Mouse (Mus musculus): ENCODE results near the gene Stil. TPM values are rescaled to one million over a fixed set of nuclear protein-coding genes. Genes with fewer than 3 reads are reported as not detected.

The Stil gene
- total and polyA plus RNA-seq, 3 experiments, result 8.1 to 11.8 (median 9.0) TPM

GRCm38 (mm10) chr4:115078892-115079820, 79.2 kb downstream of the Stil start:
- Histone ChIP-seq H3K36me3 (replicated peaks in 1 of 2; ENCODE audit: control insufficient read depth in 1 of 2, insufficient read depth in 1 of 2, low read length in 1 of 2) (no peaks in the 10 kb centered on the region), H3K27me3 (replicated peaks) (peaks cover 58% of the 10 kb centered on the region), H3K4me1 (ENCODE audit: control insufficient read depth in 1 of 2, insufficient read depth in 2 of 2) (peaks cover 0 to 6% of the 10 kb centered on the region in 2 experiments; a peak in 3 of 4 replicates), H3K9me3 (replicated peaks; ENCODE audit: low read length) (no peaks in the 10 kb centered on the region), H3K4me2 (ENCODE audit: insufficient read depth, low read depth, poor library complexity, severe bottlenecking) (no peak overlapping the region), H3K9ac (ENCODE audit: insufficient read depth, low read depth) (no peak overlapping the region), H3K4me3 (replicated peaks in 1 of 3; ENCODE audit: low read depth in 2 of 3, low read length in 2 of 3, poor library complexity in 1 of 3) (no peak overlapping the region), H3K79me2 (replicated peaks; ENCODE audit: control insufficient read depth, extremely low read depth, insufficient read depth, poor library complexity, severe bottlenecking) (no peaks in the 10 kb centered on the region), H3K27ac (ENCODE audit: insufficient read depth, low read depth) (no peak overlapping the region)
- TF ChIP-seq ETS1 (conservative IDR thresholded peaks at IDR 0.05; ENCODE audit: low read depth, low read length), result no peak
- TF ChIP-seq MYC (IDR thresholded peaks at IDR 0.05; ENCODE audit: low read depth, low read length), result no peak
- TF ChIP-seq RAD21 (IDR thresholded peaks at IDR 0.05; ENCODE audit: low read depth, low read length), result no peak
- TF ChIP-seq TBP (conservative IDR thresholded peaks at IDR 0.05; ENCODE audit: low read depth, low read length), result no peak
- TF ChIP-seq SIN3A (IDR thresholded peaks at IDR 0.05; ENCODE audit: low read length), result no peak
- no peak for TF ChIP-seq EP300 (IDR thresholded peaks at IDR 0.05; ENCODE audit: low read length)
- TF ChIP-seq KAT2A (IDR thresholded peaks at IDR 0.05; ENCODE audit: insufficient replicate concordance, low read length), result no peak
- no peak for TF ChIP-seq ZKSCAN1 (IDR thresholded peaks at IDR 0.05; ENCODE audit: borderline replicate concordance, low read depth, low read length)
- TF ChIP-seq CHD1 (IDR thresholded peaks at IDR 0.05; ENCODE audit: low read depth, low read length), result no peak
- no peak for TF ChIP-seq MEF2A (IDR thresholded peaks at IDR 0.05; ENCODE audit: borderline replicate concordance, low read depth, low read length)
- TF ChIP-seq ZNF384 (IDR thresholded peaks at IDR 0.05; ENCODE audit: low read depth, low read length), result no peak
- no peak for TF ChIP-seq JUN (IDR thresholded peaks at IDR 0.05; ENCODE audit: insufficient read depth, low read depth, low read length)
- no peak for TF ChIP-seq E2F4 (IDR thresholded peaks at IDR 0.05; ENCODE audit: insufficient replicate concordance, low read depth, low read length)
- no peak for TF ChIP-seq NRF1 (IDR thresholded peaks at IDR 0.05; ENCODE audit: low read depth, low read length)
- dilution Hi-C loops (cut with MboI; ENCODE audit: extremely low pct_ligation_motif_present, extremely low pct_unique_long_range_greater_than_20kb, low sequenced_read_pairs), result no loop called here
- DNase-seq (ENCODE audit: extremely low read depth), result no peak
- in situ Hi-C loops (cut with MboI; ENCODE audit: low pct_ligation_motif_present, low pct_unique_long_range_greater_than_20kb, low sequenced_read_pairs), result loop anchor here (25.0 kb wide), 1 partner anchor 417 kb away; no protein-coding TSS in a partner anchor

DNA sequence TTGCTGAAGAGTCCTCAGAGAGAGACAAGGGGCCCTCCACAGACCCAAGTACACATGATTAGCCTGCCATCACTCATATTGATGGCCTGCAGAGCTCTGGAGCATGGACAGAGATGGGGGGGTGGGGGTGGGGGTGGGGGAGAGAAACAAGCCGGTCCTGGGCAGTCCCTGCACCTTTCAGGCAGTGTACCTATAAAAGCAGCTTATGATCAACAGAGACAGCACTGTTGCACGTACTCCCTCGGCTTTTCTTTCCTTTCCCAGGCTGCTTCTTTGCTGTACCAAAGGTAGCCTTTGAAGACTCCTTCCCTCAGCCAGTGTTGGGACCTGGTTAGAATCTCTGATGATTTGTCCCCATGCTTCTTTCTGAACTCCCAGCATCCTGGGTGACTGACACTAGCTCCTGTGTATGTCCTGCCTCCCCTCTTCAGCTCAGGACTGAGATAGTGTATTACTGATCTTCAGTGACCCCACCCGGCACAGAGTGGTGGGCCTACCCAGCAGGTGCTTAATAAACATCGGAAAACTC, 79.9 kb downstream of the Stil start:
- peaks cover 0 to 6% of the 10 kb centered on the region in 2 experiments; a peak in 3 of 4 replicates for H3K4me1 ChIP-seq (ENCODE audit: control insufficient read depth in 1 of 2, insufficient read depth in 2 of 2)
- TF ChIP-seq SIN3A (IDR thresholded peaks at IDR 0.05; ENCODE audit: low read length) (no peak), HCFC1 (IDR thresholded peaks at IDR 0.05; ENCODE audit: low read depth, low read length) (no peak), ZKSCAN1 (IDR thresholded peaks at IDR 0.05; ENCODE audit: borderline replicate concordance, low read depth, low read length) (no peak), GABPA (IDR thresholded peaks at IDR 0.05; ENCODE audit: insufficient replicate concordance, low read depth, low read length) (no peak), IRF4 (IDR thresholded peaks at IDR 0.05; ENCODE audit: low read depth, low read length) (no peak), MYC (IDR thresholded peaks at IDR 0.05; ENCODE audit: low read depth, low read length) (no peak), USF2 (conservative IDR thresholded peaks at IDR 0.05; ENCODE audit: low read depth, low read length) (no peak), POLR2AphosphoS2 (IDR thresholded peaks at IDR 0.05; ENCODE audit: low read depth, low read length) (no peak), UBTF (IDR thresholded peaks at IDR 0.05; ENCODE audit: low read depth, low read length) (no peak), MAFK (IDR thresholded peaks at IDR 0.05; ENCODE audit: insufficient replicate concordance, low read length) (no peak), ETS1 (conservative IDR thresholded peaks at IDR 0.05; ENCODE audit: low read depth, low read length) (no peak), ZMIZ1 (IDR thresholded peaks at IDR 0.05; ENCODE audit: low read depth, low read length) (no peak), MAX (IDR thresholded peaks at IDR 0.05; ENCODE audit: low read length) (no peak), CTCF (conservative IDR thresholded peaks at IDR 0.05 in 1 of 2, IDR thresholded peaks at IDR 0.05 in 1 of 2; ENCODE audit: low read depth in 2 of 2, low read length in 2 of 2) (no peak), JUND (conservative IDR thresholded peaks at IDR 0.05; ENCODE audit: low read depth, low read length) (no peak)
- H3K4me2 ChIP-seq (ENCODE audit: insufficient read depth, low read depth, poor library complexity, severe bottlenecking), result no peak overlapping the region
- no peak overlapping the region for H3K4me3 ChIP-seq (replicated peaks in 1 of 3; ENCODE audit: low read depth in 2 of 3, low read length in 2 of 3, poor library complexity in 1 of 3)
- no peak overlapping the region for H3K9ac ChIP-seq (ENCODE audit: insufficient read depth, low read depth)
- in situ Hi-C loops (cut with MboI; ENCODE audit: low pct_ligation_motif_present, low pct_unique_long_range_greater_than_20kb, low sequenced_read_pairs) (loop anchor here (5.0 to 25.0 kb wide), 2 partner anchors 33 to 418 kb away; no protein-coding TSS in a partner anchor), dilution Hi-C loops (cut with MboI; ENCODE audit: extremely low pct_ligation_motif_present, extremely low pct_unique_long_range_greater_than_20kb, low sequenced_read_pairs) (no loop called here)
- no peaks in the 10 kb centered on the region for H3K79me2 ChIP-seq (replicated peaks; ENCODE audit: control insufficient read depth, extremely low read depth, insufficient read depth, poor library complexity, severe bottlenecking)
- peaks cover 59% of the 10 kb centered on the region for H3K27me3 ChIP-seq (replicated peaks)
- H3K9me3 ChIP-seq (replicated peaks; ENCODE audit: low read length), result no peaks in the 10 kb centered on the region
- no peak for DNase-seq (ENCODE audit: extremely low read depth)
- H3K36me3 ChIP-seq (replicated peaks in 1 of 2; ENCODE audit: control insufficient read depth in 1 of 2, insufficient read depth in 1 of 2, low read length in 1 of 2), result no peaks in the 10 kb centered on the region
- no peak overlapping the region for H3K27ac ChIP-seq (ENCODE audit: insufficient read depth, low read depth)
